Mouse (Mus musculus) thymus, adult 2 months (tissue): ENCODE measurements around the gene Hectd1. TPM values are rescaled to one million over a fixed set of nuclear protein-coding genes. Genes with fewer than 3 reads are reported as not detected.

Source experiments
- DNase-seq: peaks from one replicate; pipeline ENCODE4 v3.0.0; 2021
- H3K27ac ChIP-seq: fragments of 200-500 bp; 2 replicates; pipeline ENCODE4 v1.5.1; 2012; ENCODE audit warnings: low read length, control low read depth; ENCODE audit not compliant: control insufficient read depth, insufficient read depth
- H3K27me3 ChIP-seq: fragments of 200-500 bp; 2 replicates; pipeline ENCODE4 v1.6.1; 2012; ENCODE audit warnings: mild to moderate bottlenecking, low read length, moderate library complexity, mixed read lengths; ENCODE audit not compliant: control insufficient read depth, insufficient read depth
- H3K36me3 ChIP-seq: fragments of 200-500 bp; 2 replicates; pipeline ENCODE4 v1.6.1; 2012; ENCODE audit warnings: mild to moderate bottlenecking, low read length, moderate library complexity; ENCODE audit not compliant: control insufficient read depth, insufficient read depth
- H3K4me1 ChIP-seq: fragments of 200-500 bp; replicated peaks from 2 replicates; pipeline ENCODE4 v1.6.1; 2012; ENCODE audit warnings: low read length; ENCODE audit not compliant: control insufficient read depth, insufficient read depth
- H3K4me3 ChIP-seq: fragments of 200-500 bp; 2 replicates; pipeline ENCODE4 v1.5.1; 2012; ENCODE audit warnings: mild to moderate bottlenecking, low read length, control low read depth, moderate library complexity; ENCODE audit not compliant: control insufficient read depth, insufficient read depth
- CTCF ChIP-seq: fragments of 200-500 bp; IDR thresholded peaks from 2 replicates; pipeline ENCODE4 v1.5.1; 2012; ENCODE audit warnings: mild to moderate bottlenecking, control low read depth, low read length, moderate library complexity, borderline replicate concordance; ENCODE audit not compliant: control insufficient read depth, poor library complexity, insufficient read depth; ENCODE audit errors: extremely low read depth
- POLR2A ChIP-seq: fragments of 200-500 bp; IDR thresholded peaks from 2 replicates; pipeline ENCODE4 v1.6.1; 2012; ENCODE audit warnings: mild to moderate bottlenecking, low read length, control low read depth, moderate library complexity; ENCODE audit not compliant: control insufficient read depth, poor library complexity, insufficient read depth; ENCODE audit errors: extremely low read depth
- WGBS: fragments of 180-500 bp; shearing (Covaris S2); methylation state at CpG from one replicate; pipeline ENCODE4 v1.1.7; 2018; 5-methylcytosine and 5-hydroxymethylcytosine counted together
- polyA plus RNA-seq: library from polyadenylated mRNA; depleted of rRNA; stranded (reverse); fragments of >200 nt; gene quantifications from 2 replicates; pipeline ENCODE4 v1.2.3, GENCODE M21; 2012; rRNA removed

Gene Hectd1
- polyA plus RNA-seq, 1 experiment = 27.7 TPM

DNA sequence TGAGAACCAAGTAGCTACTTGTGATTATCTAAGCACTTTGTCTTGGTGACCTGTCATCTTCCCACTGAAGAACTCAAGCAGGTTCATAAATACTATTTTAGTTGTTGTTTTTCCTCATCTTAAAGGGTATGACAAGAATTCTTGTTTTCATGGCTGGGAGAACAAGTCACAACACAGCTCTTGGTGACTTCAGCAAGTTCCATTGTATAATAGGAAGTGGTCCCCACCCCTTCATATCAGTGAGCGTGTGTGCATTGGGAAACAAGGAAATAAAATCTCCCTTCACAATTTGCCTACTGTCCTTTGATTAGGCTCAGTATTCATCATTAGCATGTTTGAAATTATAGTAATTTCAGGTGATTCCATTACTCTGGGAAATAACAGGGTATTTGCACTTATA is 134.4 kb downstream of the Hectd1 start:
- H3K4me3 ChIP-seq = no peak overlapping the region
- DNase-seq = no peak
- H3K36me3 ChIP-seq = no peaks in the 10 kb centered on the region
- H3K4me1 ChIP-seq = 0 out of 2 replicates have a peak, but pooled peaks cover 2% of the 10 kb centered on the region
- 87% methylated on average over 1 of the region's 1 CpGs for WGBS
- H3K27ac ChIP-seq = no peak overlapping the region
- TF ChIP-seq POLR2A = no peak
- TF ChIP-seq CTCF = no peak
- H3K27me3 ChIP-seq = no peaks in the 10 kb centered on the region

DNA sequence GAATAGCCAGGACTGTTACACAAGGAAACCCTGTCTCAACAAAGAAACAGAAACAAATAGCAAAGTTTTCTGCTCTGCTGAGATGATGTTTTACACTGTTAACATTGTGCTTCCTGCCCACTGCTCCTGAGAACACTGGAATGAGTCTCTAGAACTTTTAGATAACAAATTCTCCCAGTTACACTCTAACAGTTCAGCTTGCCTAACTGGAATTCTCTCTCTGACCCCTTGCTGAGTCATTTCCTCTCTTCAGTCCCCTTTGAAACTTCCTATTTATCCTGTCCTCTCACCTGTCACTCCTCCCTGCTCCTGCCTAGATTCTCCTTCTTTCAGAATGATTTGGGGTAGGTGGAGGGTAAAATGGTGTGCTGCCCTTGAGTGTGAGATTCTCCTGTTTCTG is 135.2 kb downstream of the Hectd1 start:
- Histone ChIP-seq H3K4me3 (no peak overlapping the region), H3K4me1 (peaks cover 4% of the 10 kb centered on the region; the same call in 1 of the 2 replicates), H3K27me3 (no peaks in the 10 kb centered on the region), H3K27ac (no peak overlapping the region), H3K36me3 (no peaks in the 10 kb centered on the region)
- no peak for TF ChIP-seq POLR2A
- TF ChIP-seq CTCF = no peak
- no peak for DNase-seq

Other genes with a start within 250 kb of the Hectd1 start
- gene Coch, start 236.2 kb downstream of the Hectd1 start, polyA plus RNA-seq = 1.4 and 2.1 TPM in 2 replicates
- gene Ap4s1, start 138.5 kb downstream of the Hectd1 start, polyA plus RNA-seq = 10.3 and 13.2 TPM in 2 replicates
- gene Strn3, start 137.6 kb downstream of the Hectd1 start, polyA plus RNA-seq = 18.4 and 22.2 TPM in 2 replicates
- 38.6 and 39.9 TPM in 2 replicates for gene Heatr5a, start 141.8 kb upstream of the Hectd1 start, polyA plus RNA-seq
- gene Dtd2, start 177.0 kb upstream of the Hectd1 start, polyA plus RNA-seq = 3.6 and 5.6 TPM in 2 replicates
- gene Gpr33, start 198.5 kb upstream of the Hectd1 start, polyA plus RNA-seq = 0.66 and 1.2 TPM in 2 replicates